Mouse (Mus musculus): Measurements from ENCODE around the gene Setd7. TPM values are rescaled to one million over a fixed set of nuclear protein-coding genes. Genes with fewer than 3 reads are reported as not detected.

Gene Setd7
- polyA plus RNA-seq, 1 experiment from 2014 or later, result 3.9 TPM

DNA sequence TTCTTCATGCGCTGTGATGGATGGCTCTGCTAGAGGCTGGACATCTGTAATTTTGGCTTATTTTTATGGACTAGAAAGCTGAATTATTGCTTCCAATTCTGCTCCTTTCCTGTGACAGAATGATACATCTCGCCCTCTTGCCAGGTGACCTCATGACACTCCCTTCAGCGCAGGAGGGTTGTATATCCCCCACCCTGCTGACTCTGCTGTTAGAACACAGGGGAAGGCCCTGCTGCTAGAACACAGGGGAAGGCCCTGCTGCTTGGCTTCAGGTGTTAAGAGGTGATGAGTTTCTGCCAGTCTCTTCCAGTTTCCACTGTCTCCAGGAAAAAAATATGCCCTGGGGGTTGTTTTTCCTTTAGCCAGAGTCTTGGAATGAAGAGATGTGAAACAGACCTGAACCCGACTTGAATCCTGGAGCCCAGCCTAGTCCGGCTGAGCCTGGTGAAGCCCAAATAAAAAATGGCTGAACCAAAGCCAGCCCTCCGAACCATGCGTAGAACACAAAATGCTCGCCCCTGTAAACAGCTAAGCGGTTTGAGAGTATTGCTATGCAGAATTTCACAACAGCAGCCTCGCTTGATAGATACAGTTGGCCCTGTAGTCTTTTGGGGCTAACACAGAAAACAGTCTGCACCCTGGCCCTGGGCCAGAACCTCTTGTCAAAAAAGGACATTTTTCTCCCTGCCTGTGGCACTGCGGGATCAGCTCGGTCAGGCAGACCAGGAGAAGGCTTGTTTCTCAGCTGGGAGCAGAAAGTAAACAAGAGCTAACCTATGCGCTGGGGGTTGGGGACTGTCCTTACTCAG lies 29.0 kb downstream of the Setd7 start:
- WGBS, result 71% methylated on average over 13 of the region's 13 CpGs
- H3K36me3 ChIP-seq, result peaks cover 87% of the 10 kb centered on the region
- no peak overlapping the region; the same call in 1 of the 2 replicates for H3K4me2 ChIP-seq
- peaks cover 12% of the 10 kb centered on the region for H3K4me1 ChIP-seq (replicated peaks)
- no peak overlapping the region for H3K9ac ChIP-seq
- H3K27me3 ChIP-seq, result no peaks in the 10 kb centered on the region
- H3K9me3 ChIP-seq, result no peaks in the 10 kb centered on the region
- no peak overlapping the region for H3K4me3 ChIP-seq
- H3K27ac ChIP-seq, result peak overlapping the region; percentile 79
- ATAC-seq (ENCODE audit: low FRiP score), result peak; percentile 65

DNA sequence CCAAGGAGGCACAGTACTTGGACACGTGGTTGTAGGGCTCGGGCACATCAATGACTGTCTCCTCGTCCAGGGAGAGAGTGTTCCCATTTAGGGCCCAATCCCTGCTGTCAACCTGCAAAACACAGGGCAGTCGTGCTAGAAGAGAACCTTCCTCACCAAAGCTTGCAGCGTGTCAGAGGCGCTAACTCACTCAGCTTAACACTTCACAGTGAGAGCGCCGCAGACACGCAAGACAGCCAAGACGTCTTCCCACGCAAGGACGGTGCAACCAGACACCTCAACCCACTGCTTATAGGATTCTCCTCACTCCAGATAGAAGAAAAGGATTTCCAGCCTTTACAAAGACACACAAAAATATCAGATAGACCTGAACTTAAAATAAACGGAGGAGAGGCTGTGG lies 33.8 kb downstream of the Setd7 start:
- H3K36me3 ChIP-seq, result peaks cover 97% of the 10 kb centered on the region

GRCm38 (mm10) chr3:51525186-51525785 lies 35.4 kb downstream of the Setd7 start:
- Histone ChIP-seq H3K36me3 (peaks cover 96% of the 10 kb centered on the region), H3K4me2 (no peak overlapping the region), H3K4me1 (replicated peaks) (no peaks in the 10 kb centered on the region), H3K9ac (no peak overlapping the region), H3K27me3 (no peaks in the 10 kb centered on the region), H3K4me3 (no peak overlapping the region), H3K9me3 (no peaks in the 10 kb centered on the region), H3K27ac (no peak overlapping the region)
- WGBS, result 89% methylated on average over 16 of the region's 16 CpGs
- no peak for ATAC-seq (ENCODE audit: low FRiP score)

More for the DNA sequence above, 33.8 kb downstream of the Setd7 start:
- no peak for ATAC-seq (ENCODE audit: low FRiP score)
- Histone ChIP-seq H3K4me3 (no peak overlapping the region), H3K4me1 (replicated peaks) (0 out of 2 replicates have a peak, but pooled peaks cover 2% of the 10 kb centered on the region), H3K9me3 (no peaks in the 10 kb centered on the region), H3K4me2 (no peak overlapping the region), H3K27me3 (no peaks in the 10 kb centered on the region), H3K9ac (no peak overlapping the region), H3K27ac (no peak overlapping the region)
- WGBS, result 97% methylated on average over 13 of the region's 13 CpGs

- Histone ChIP-seq H3K9ac (no peak overlapping the region), H3K9me3 (no peaks in the 10 kb centered on the region), H3K4me1 (replicated peaks) (no peaks in the 10 kb centered on the region), H3K27me3 (no peaks in the 10 kb centered on the region), H3K27ac (no peak overlapping the region), H3K4me2 (no peak overlapping the region), H3K36me3 (peaks cover 77% of the 10 kb centered on the region), H3K4me3 (no peak overlapping the region)
- WGBS, result 89% methylated on average over 14 of the region's 14 CpGs
- ATAC-seq (ENCODE audit: low FRiP score), result no peak
These were observed 39.4 kb downstream of the Setd7 start for GRCm38 (mm10) chr3:51521262-51521661.

DNA sequence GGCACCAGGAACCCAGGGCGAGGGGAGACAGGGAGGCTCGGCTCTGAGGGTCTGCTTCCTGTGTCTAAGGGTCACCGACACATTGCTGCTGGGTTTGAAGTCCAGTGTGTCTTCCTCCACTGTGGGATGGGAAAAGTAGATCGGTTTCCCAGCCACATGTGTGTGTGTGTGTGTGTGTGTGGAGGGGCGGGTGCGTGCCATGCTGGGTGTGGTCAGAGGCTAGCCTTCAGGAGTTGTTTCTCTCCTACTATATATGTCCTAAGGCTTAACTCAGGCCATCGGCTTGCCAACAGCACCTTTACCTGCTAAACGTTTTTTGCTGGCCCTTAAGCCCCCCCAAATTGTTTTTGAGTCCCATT lies 41.9 kb downstream of the Setd7 start:
- no peaks in the 10 kb centered on the region for H3K27me3 ChIP-seq
- H3K4me2 ChIP-seq, result no peak overlapping the region
- 65% methylated on average over 8 of the region's 8 CpGs for WGBS
- H3K4me1 ChIP-seq (replicated peaks), result no peaks in the 10 kb centered on the region
- no peaks in the 10 kb centered on the region for H3K9me3 ChIP-seq
- no peak for ATAC-seq (ENCODE audit: low FRiP score)
- peaks cover 58% of the 10 kb centered on the region for H3K36me3 ChIP-seq
- no peak overlapping the region for H3K27ac ChIP-seq
- H3K9ac ChIP-seq, result no peak overlapping the region
- no peak overlapping the region for H3K4me3 ChIP-seq

GRCm38 (mm10) chr3:51517878-51518762 lies 42.6 kb downstream of the Setd7 start:
- H3K9me3 ChIP-seq, result no peaks in the 10 kb centered on the region
- peaks cover 52% of the 10 kb centered on the region for H3K36me3 ChIP-seq
- WGBS, result 81% methylated on average over 12 of the region's 12 CpGs
- H3K27me3 ChIP-seq, result no peaks in the 10 kb centered on the region
- no peak overlapping the region for H3K9ac ChIP-seq
- ATAC-seq (ENCODE audit: low FRiP score), result no peak
- H3K27ac ChIP-seq, result no peak overlapping the region
- H3K4me3 ChIP-seq, result no peak overlapping the region
- H3K4me1 ChIP-seq (replicated peaks), result no peaks in the 10 kb centered on the region
- H3K4me2 ChIP-seq, result no peak overlapping the region

DNA sequence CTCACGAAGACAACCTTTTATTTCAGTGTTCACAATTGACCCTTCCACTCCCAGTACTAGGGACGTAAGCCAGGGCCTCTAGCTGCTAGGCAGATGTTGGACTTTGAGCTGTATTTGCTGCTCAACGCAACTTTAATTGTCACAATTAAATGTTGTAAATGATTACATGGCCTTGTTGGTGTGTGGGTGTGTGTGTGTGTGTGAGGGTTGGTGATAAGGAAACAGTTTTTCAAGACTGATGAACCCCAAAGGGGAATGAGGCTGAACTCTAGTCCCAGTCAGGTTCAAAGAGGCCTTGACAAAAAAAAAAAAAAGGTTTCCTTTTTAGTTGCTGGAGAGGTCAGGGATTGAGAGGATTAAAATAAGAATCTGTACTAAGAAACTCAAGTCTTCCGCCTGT lies 43.2 kb downstream of the Setd7 start:
- H3K9ac ChIP-seq, result no peak overlapping the region
- no peaks in the 10 kb centered on the region for H3K27me3 ChIP-seq
- ATAC-seq (ENCODE audit: low FRiP score), result no peak
- no peak overlapping the region for H3K27ac ChIP-seq
- 87% methylated on average over 4 of the region's 4 CpGs for WGBS
- H3K9me3 ChIP-seq, result no peaks in the 10 kb centered on the region
- H3K4me2 ChIP-seq, result no peak overlapping the region
- H3K36me3 ChIP-seq, result peaks cover 45% of the 10 kb centered on the region
- H3K4me3 ChIP-seq, result no peak overlapping the region
- H3K4me1 ChIP-seq (replicated peaks), result no peaks in the 10 kb centered on the region

- Histone ChIP-seq H3K36me3 (peaks cover 8% of the 10 kb centered on the region; the same call in 1 of the 2 replicates), H3K4me2 (no peak overlapping the region), H3K9me3 (no peaks in the 10 kb centered on the region), H3K27me3 (no peaks in the 10 kb centered on the region), H3K4me1 (replicated peaks) (no peaks in the 10 kb centered on the region), H3K27ac (no peak overlapping the region), H3K9ac (no peak overlapping the region), H3K4me3 (no peak overlapping the region)
- no peak for ATAC-seq (ENCODE audit: low FRiP score)
- 97% methylated on average over 5 of the region's 5 CpGs for WGBS
These were observed 48.7 kb downstream of the Setd7 start for GRCm38 (mm10) chr3:51511983-51512382.

GRCm38 (mm10) chr3:51510903-51511302 lies 49.8 kb downstream of the Setd7 start:
- Histone ChIP-seq H3K27me3 (no peaks in the 10 kb centered on the region), H3K4me2 (no peak overlapping the region), H3K9me3 (no peaks in the 10 kb centered on the region), H3K27ac (no peak overlapping the region), H3K4me1 (replicated peaks) (no peaks in the 10 kb centered on the region), H3K36me3 (0 out of 2 replicates have a peak, but pooled peaks cover 4% of the 10 kb centered on the region), H3K4me3 (no peak overlapping the region), H3K9ac (no peak overlapping the region)
- ATAC-seq (ENCODE audit: low FRiP score), result 0 out of 2 replicates have a peak, but pooled peaks have one; percentile 49
- WGBS, result 28% methylated on average over 8 of the region's 8 CpGs

DNA sequence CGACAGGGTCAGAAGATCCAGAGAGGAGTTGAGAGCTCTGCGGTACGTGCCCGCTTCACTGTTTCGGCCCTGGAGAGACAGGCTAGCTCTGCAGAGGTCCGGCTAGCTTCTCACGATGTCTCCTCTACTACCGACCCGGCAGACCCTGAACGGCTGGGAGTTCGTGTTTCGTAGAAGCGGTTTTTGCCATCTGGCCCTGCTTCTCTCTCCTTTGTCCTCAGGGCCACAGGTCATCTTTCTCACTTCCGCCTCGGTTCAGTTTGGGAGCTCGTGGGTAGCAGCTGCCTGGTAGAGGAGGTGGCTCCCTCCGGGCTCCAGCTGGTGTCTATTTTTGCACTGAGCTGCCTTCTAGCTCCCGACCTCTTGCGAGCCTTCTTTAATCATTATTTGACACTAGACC lies 55.2 kb downstream of the Setd7 start:
- H3K4me3 ChIP-seq, result no peak overlapping the region
- 35% methylated on average over 19 of the region's 19 CpGs for WGBS
- no peaks in the 10 kb centered on the region for H3K36me3 ChIP-seq
- H3K9me3 ChIP-seq, result no peaks in the 10 kb centered on the region
- no peak overlapping the region for H3K9ac ChIP-seq
- ATAC-seq (ENCODE audit: low FRiP score), result no peak; the same call in 1 of the 2 replicates
- H3K27ac ChIP-seq, result peak overlapping the region; percentile 9; the same call in 1 of the 2 replicates
- no peaks in the 10 kb centered on the region for H3K27me3 ChIP-seq
- H3K4me2 ChIP-seq, result no peak overlapping the region
- H3K4me1 ChIP-seq (replicated peaks), result peaks cover 12% of the 10 kb centered on the region

DNA sequence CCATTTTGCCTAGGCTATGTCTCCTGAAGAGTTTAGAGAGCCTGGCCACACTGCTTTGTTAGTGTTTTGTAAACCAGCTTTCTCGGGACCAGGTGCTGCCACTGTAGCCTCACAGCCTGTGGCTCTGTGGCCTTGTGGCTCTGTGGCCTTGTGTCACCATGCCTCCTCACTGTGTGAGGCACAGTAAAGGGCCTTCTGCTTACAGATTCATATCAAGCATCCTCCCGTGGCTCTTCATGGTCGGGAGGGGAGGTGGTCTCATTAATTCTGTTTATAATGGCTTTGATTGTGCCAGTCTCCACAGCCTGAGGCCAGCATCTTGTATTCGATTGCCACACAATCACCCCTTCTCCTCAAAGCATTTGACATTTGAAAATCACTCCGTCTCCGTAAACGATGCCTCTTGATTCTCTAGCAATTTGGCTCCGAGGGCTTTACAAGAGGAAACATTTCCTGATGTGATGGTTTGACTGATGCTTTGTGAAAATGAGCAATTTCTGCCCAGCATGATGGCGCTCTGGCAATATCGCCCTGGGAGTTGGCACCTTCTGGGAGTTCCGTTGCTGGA lies 56.2 kb downstream of the Setd7 start:
- Histone ChIP-seq H3K4me3 (no peak overlapping the region), H3K4me2 (no peak overlapping the region), H3K4me1 (replicated peaks) (peaks cover 12% of the 10 kb centered on the region), H3K9ac (no peak overlapping the region), H3K36me3 (no peaks in the 10 kb centered on the region), H3K27me3 (no peaks in the 10 kb centered on the region), H3K27ac (peak overlapping the region; percentile 55), H3K9me3 (no peaks in the 10 kb centered on the region)
- ATAC-seq (ENCODE audit: low FRiP score), result no peak
- WGBS, result 40% methylated on average over 11 of the region's 11 CpGs

DNA sequence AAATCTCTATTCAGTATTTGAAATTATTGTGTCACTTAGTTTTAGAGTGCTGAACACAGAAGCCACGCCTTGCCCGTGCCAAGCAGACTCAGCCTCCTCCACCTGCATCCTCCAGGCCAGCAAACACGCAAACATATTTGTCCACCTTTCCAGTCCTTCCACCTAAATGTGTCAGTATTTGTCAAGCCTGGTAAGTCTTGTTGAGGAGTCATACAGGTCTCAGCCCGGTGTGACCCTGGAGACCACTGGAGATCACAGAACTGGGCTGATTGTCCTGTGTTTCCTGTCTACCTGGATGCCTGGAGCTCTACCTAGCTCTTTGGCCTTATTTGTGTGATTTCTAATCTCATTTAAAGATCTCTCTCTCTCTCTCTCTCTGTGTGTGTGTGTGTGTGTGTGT lies 60.8 kb downstream of the Setd7 start:
- WGBS, result 96% methylated on average over 4 of the region's 4 CpGs

More for the DNA sequence above, 60.8 kb downstream of the Setd7 start:
- Histone ChIP-seq H3K4me2 (no peak overlapping the region), H3K36me3 (peaks cover 16% of the 10 kb centered on the region), H3K27ac (no peak overlapping the region), H3K9ac (no peak overlapping the region), H3K9me3 (no peaks in the 10 kb centered on the region), H3K4me1 (replicated peaks) (peaks cover 9% of the 10 kb centered on the region), H3K27me3 (no peaks in the 10 kb centered on the region), H3K4me3 (no peak overlapping the region)
- no peak for ATAC-seq (ENCODE audit: low FRiP score)

Measured in hindbrain, embryonic 13.5 days (tissue).